Mouse (Mus musculus) liver, embryonic 12.5 days (tissue): Measurements from ENCODE around the gene Shb. TPM values are rescaled to one million over a fixed set of nuclear protein-coding genes. Genes with fewer than 3 reads are reported as not detected.

Experiments
- ATAC-seq: fragments of 200-750 bp; cut with Nextera tagmentation; 2 replicates; pipeline ENCODE4 v1.8.0; 2017; ENCODE audit warnings: moderate number of reproducible peaks, mild to moderate bottlenecking, moderate library complexity
- H3K27ac ChIP-seq: fragments of 300-500 bp; sonication (generic); 2 replicates; pipeline ENCODE4 v1.5.1; 2016; ENCODE audit warnings: mild to moderate bottlenecking
- H3K27me3 ChIP-seq: fragments of 300-500 bp; sonication (generic); replicated peaks from 2 replicates; pipeline ENCODE4 v1.6.1; 2016; ENCODE audit warnings: mild to moderate bottlenecking, moderate library complexity
- H3K36me3 ChIP-seq: fragments of 300-500 bp; sonication (generic); 2 replicates; pipeline ENCODE4 v1.6.1; 2016; ENCODE audit warnings: mild to moderate bottlenecking, moderate library complexity
- H3K4me1 ChIP-seq: fragments of 300-500 bp; sonication (generic); 2 replicates; pipeline ENCODE4 v1.6.1; 2016
- H3K4me2 ChIP-seq: fragments of 300-500 bp; sonication (generic); 2 replicates; pipeline ENCODE4 v1.6.1; 2016; ENCODE audit warnings: mild to moderate bottlenecking, moderate library complexity
- H3K4me3 ChIP-seq: fragments of 300-500 bp; sonication (generic); 2 replicates; pipeline ENCODE4 v1.5.1; 2016; ENCODE audit warnings: mild to moderate bottlenecking, moderate library complexity
- H3K9ac ChIP-seq: fragments of 300-500 bp; sonication (generic); 2 replicates; pipeline ENCODE4 v1.6.1; 2016; ENCODE audit warnings: mild to moderate bottlenecking, moderate library complexity
- H3K9me3 ChIP-seq: fragments of 300-500 bp; sonication (generic); replicated peaks from 2 replicates; pipeline ENCODE4 v1.6.1; 2016; ENCODE audit warnings: mild to moderate bottlenecking, moderate library complexity
- WGBS: fragments of 180-500 bp; shearing (Covaris S2); methylation state at CpG from one replicate; pipeline ENCODE4 v1.1.7; 2016; ENCODE audit not compliant: insufficient replicate concordance; 5-methylcytosine and 5-hydroxymethylcytosine counted together
- polyA plus RNA-seq: library from polyadenylated mRNA; unstranded; fragments of >200 nt; fragmentation: Nextera tagmentation; extraction: Ambion mirVana; gene quantifications from 2 replicates; pipeline ENCODE4 v1.2.1, GENCODE M21; 2016

Shb gene
- polyA plus RNA-seq, 1 experiment from 2014 or later: 8.7 TPM

DNA sequence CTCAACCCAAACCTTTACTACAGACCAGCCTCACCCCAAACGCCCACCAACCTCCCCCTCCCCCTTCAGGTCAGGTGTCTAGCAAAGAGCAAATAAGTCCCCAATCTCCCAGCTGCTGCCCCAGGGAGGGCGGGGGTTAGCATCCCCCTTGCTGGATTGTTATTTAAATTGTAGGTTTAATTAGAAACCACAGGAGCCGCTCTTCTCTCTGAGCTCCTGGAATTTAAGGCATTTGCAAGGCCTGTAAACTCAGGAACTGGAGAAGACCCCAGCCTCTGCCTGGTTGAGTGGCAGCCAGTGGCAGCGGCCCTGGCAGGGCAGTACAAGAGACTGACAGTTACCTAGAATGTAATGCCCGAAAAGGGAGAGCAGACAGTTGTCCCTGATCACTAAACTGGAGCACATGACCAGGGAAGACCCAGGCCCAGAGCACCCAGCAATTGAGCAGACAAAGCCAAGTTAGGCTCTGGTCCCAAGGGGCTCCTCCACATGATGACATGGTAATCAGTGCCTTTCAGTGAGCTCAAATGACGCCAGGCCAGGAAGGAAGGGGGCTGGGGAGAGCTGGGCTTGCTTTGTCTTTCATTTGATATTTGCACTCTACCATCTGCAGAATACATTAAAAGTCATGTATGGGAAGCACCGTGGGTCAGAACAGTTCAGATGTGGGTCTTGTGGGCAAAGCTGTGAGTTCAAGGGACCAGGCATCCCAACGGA is 42.1 kb downstream of the Shb start:
- H3K9ac ChIP-seq: no peak overlapping the region
- no peaks in the 10 kb centered on the region for H3K27me3 ChIP-seq
- peaks cover 40% of the 10 kb centered on the region for H3K36me3 ChIP-seq
- no peak for ATAC-seq
- H3K4me3 ChIP-seq: no peak overlapping the region
- H3K4me1 ChIP-seq: peaks cover 100% of the 10 kb centered on the region
- H3K4me2 ChIP-seq: peak overlapping the region; percentile 2; the same call in 1 of the 2 replicates
- peak overlapping the region; percentile 62 for H3K27ac ChIP-seq
- WGBS: 58% methylated on average over 8 of the region's 8 CpGs
- H3K9me3 ChIP-seq: no peaks in the 10 kb centered on the region

DNA sequence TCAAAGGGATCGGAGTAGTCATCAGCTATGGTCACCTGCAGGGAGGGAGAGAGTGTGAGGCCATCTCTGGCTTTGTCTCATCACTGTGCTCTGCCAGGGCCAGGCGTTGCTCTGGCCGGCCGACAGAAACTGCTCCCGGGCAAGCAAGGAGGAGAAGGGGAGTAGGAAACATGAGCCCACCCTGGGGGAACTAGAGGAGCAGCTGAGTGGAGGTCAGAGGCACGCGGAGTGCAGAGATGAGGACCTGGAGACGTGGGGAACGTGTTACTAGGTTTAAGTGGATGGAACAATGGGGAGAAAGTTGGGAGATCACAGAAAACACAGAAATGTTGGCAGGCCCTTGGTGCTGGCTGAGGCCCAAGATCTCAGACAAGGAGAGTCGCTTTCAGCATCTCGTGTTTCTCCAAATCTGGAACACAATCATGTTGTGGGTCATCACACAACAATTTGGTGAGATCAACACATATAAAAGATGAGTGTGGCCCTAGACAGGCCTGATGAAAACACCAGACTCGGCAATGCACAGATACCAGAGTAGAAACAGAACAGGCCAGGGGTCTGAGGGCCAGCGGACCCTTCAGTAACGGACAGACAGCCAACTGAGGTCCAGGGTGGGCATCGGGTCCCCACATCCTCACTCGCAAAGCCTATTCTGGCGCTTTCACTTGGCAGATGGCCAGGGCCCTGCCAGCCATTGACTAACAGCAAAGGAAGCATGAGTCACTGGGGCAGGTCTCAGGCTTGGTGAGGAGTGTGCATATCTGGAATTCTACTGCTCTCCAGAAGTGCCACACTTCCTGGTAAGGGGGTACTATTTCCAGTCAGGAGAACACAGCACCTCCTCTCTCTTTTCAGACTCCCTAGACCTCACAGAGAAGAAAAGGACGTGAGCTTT is 42.9 kb downstream of the Shb start:
- Histone ChIP-seq H3K9me3 (no peaks in the 10 kb centered on the region), H3K36me3 (peaks cover 45% of the 10 kb centered on the region), H3K4me1 (peaks cover 100% of the 10 kb centered on the region), H3K9ac (no peak overlapping the region), H3K4me3 (no peak overlapping the region), H3K27ac (peak overlapping the region; percentile 62), H3K4me2 (no peak overlapping the region), H3K27me3 (no peaks in the 10 kb centered on the region)
- 64% methylated on average over 18 of the region's 18 CpGs for WGBS
- no peak for ATAC-seq

DNA sequence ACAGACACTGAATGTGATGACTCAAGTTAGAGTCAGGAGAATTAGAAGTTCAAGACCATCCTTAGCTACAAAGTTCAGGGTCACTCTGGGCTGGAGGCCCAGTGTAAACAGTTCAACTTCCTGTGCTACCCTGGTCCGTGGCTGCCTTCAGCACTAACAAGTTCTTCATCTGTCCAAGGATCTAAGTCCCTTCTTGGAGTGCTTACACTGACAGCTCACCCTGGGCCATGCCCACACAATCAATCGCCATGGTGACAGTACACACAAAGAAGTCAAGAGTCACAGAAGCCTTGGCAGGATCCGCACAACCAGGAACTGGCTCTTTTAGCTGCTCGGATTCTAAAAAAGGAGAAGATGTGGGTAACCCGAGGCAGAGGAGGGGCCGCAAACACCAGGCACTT is 44.6 kb downstream of the Shb start:
- H3K4me1 ChIP-seq: peaks cover 100% of the 10 kb centered on the region
- ATAC-seq: no peak
- H3K4me2 ChIP-seq: no peak overlapping the region
- no peaks in the 10 kb centered on the region for H3K9me3 ChIP-seq
- H3K27me3 ChIP-seq: no peaks in the 10 kb centered on the region
- whole genome bisulfite sequencing: 34% methylated on average over 6 of the region's 6 CpGs
- peak overlapping the region; percentile 100; the same call in 1 of the 2 replicates for H3K27ac ChIP-seq
- H3K4me3 ChIP-seq: no peak overlapping the region
- H3K36me3 ChIP-seq: peaks cover 45% of the 10 kb centered on the region
- no peak overlapping the region for H3K9ac ChIP-seq

DNA sequence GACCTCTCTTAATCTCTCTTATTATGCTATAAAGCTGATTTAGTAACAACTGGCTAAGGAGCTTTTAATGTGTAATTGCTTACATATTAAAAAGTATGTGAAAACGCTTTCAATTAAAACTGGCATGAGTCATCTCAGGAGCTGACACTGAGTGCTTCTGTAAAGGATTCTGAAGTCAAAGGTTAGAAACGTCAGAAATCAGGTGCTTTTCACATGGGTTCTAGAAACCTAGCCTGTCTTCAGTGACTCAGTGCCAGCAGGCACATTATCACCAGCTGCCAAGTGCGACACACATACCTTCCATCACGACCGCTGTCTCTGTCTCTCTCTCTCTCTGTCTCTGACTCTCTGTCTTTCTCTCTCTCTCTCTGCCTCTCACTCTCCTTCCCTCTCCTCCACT is 47.2 kb downstream of the Shb start:
- H3K4me1 ChIP-seq: peaks cover 100% of the 10 kb centered on the region
- no peaks in the 10 kb centered on the region for H3K27me3 ChIP-seq
- H3K4me3 ChIP-seq: no peak overlapping the region
- no peak for ATAC-seq
- peak overlapping the region; percentile 12; the same call in 1 of the 2 replicates for H3K4me2 ChIP-seq
- H3K36me3 ChIP-seq: peaks cover 45% of the 10 kb centered on the region
- no peaks in the 10 kb centered on the region for H3K9me3 ChIP-seq
- H3K27ac ChIP-seq: peak overlapping the region; percentile 100
- H3K9ac ChIP-seq: peak overlapping the region; percentile 68
- 82% methylated on average over 5 of the region's 5 CpGs for WGBS

DNA sequence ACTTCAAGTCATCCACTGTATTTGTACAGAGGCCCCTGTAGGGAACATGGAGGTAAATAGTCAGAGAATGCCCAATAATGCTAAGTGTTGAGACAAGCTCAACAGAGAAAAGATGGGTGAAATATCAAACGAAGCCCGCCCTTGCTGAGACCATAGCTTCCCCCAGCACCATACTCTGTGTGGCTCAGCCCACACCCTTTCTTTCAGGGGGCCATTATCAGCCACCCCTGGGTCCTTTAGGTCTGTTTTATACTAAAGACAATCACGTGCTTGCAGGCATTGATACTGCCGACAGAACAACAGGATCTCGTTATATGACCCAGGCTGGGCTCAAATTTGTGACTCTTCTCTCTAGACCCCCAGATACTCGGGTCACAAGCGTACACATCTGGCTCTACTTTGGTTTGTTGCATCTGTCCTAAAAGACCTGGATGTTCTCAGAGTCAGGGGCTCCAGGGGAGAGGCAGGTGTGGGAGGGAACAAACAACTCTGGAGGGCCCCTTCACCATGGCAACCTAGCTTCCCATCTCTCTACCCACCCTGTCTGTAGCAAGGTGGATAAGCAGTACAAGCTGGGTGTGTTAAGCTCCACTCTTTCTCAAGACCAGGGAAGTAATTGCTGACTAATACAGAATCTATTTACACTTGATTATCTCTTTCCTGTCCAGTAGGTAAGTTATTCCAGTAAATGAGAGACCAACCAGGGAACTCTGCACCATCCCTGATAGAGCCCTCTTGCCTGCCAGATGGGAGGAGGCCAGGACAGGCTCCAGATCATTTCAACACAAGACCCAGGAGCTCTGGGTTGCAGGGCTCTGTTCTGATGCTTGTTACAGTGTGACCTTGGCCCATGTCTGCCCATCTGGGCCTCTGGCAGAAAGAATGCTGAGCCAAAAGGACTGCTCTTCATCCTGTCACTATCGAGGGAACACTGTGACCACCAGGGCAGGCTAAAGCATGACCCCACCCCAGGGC is 48.7 kb downstream of the Shb start:
- Histone ChIP-seq H3K9ac (peak overlapping the region; percentile 68), H3K4me2 (peak overlapping the region; percentile 62), H3K27ac (peak overlapping the region; percentile 100), H3K4me1 (peaks cover 98% of the 10 kb centered on the region), H3K27me3 (no peaks in the 10 kb centered on the region), H3K9me3 (no peaks in the 10 kb centered on the region), H3K36me3 (peaks cover 45% of the 10 kb centered on the region), H3K4me3 (peak overlapping the region; percentile 18)
- ATAC-seq: peak; percentile 97
- 44% methylated on average over 8 of the region's 8 CpGs for WGBS

DNA sequence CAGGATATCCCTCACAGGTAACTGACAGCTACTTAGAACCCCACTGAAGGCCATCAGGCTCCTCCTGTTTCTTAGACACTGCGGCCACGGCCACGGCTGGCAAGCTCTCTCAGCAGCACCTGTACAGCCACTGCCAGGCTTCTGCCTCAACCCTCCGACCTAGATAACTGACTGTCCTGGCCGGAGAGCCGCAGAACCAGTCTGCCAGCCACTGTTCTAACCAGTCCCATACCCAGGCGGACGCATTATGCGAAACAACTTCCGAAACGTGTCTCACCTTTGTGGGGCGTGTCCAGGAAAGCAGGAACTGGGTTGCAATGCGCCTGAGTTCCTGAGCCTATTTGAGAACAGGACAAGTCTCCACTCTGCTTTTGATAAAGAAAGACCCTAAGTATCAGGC is 50.0 kb downstream of the Shb start:
- 87% methylated on average over 13 of the region's 13 CpGs for WGBS
- Histone ChIP-seq H3K4me3 (no peak overlapping the region), H3K9ac (peak overlapping the region; percentile 58), H3K4me2 (peak overlapping the region; percentile 62), H3K27ac (peak overlapping the region; percentile 100), H3K9me3 (no peaks in the 10 kb centered on the region), H3K36me3 (peaks cover 39% of the 10 kb centered on the region), H3K27me3 (no peaks in the 10 kb centered on the region), H3K4me1 (peaks cover 98% of the 10 kb centered on the region)
- no peak for ATAC-seq

DNA sequence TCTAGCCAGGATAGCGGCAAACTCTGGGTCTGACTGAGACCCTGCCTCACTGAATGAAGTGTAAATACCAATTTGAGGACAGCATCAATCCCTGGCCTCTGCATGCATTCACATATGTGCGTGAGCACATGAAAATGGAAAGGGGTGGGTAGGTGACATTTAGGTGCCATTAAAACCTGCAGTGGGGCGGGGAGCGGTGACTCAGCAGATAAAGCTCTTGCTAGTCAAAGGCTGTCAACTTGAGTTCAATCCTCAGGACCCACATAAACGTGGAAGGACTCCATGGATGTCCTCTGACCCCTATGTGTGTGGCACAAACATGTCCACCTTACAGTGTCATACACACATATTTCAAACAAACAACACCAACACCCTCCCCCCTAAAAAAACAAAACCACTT is 50.8 kb downstream of the Shb start:
- peak overlapping the region; percentile 62 for H3K4me2 ChIP-seq
- 59% methylated on average over 5 of the region's 5 CpGs for WGBS
- peak overlapping the region; percentile 100 for H3K27ac ChIP-seq

DNA sequence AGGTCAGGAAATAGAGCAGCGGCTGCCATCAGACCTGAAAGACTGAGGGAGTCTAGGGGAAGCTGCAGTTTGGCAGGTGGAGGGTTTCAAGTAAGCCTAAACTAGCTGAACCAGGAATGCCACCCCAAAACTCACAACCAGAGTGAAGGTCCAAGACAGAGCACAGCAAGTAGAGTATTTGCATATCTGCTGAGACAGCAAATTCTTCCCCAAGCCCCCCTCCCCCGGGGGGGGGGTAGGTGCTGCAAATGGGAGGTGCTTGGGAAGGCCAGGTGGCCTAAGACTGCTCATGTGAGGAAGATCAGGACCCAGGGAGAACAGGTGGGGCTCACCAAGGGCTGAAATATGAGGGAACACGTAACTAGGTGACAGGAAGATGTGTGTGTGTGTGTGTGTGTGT is 51.7 kb downstream of the Shb start:
- H3K4me2 ChIP-seq: no peak overlapping the region
- no peak for ATAC-seq
- peaks cover 31% of the 10 kb centered on the region for H3K36me3 ChIP-seq
- no peaks in the 10 kb centered on the region for H3K9me3 ChIP-seq
- H3K27me3 ChIP-seq: no peaks in the 10 kb centered on the region
- peak overlapping the region; percentile 100 for H3K27ac ChIP-seq
- WGBS: 53% methylated on average over 3 of the region's 3 CpGs
- peaks cover 98% of the 10 kb centered on the region for H3K4me1 ChIP-seq
- H3K4me3 ChIP-seq: no peak overlapping the region
- H3K9ac ChIP-seq: peak overlapping the region; percentile 33; the same call in 1 of the 2 replicates

More for the DNA sequence above, 50.8 kb downstream of the Shb start:
- ATAC-seq: no peak
- Histone ChIP-seq H3K9me3 (no peaks in the 10 kb centered on the region), H3K4me3 (no peak overlapping the region), H3K4me1 (peaks cover 98% of the 10 kb centered on the region), H3K9ac (peak overlapping the region; percentile 58), H3K36me3 (peaks cover 31% of the 10 kb centered on the region), H3K27me3 (no peaks in the 10 kb centered on the region)

DNA sequence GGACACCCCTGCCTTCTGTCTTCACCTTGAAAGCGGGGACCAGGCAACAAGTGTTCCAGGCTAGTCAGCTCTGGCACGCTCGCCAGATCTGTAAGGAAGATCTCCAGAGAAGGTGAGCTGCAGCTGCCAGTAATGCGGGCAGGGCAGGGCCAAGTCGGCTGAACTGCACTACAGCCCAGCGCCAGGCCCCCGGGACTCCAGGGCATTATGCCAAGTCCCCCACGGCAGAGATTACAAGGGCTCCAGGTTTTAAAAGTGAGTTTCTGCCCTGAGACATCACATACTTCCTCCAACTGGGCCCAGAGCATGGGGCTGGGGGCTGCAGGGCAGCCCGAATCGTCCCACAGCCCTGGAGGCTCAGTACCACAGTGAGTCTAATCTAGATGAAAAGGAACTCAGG is 52.8 kb downstream of the Shb start:
- Histone ChIP-seq H3K4me3 (no peak overlapping the region), H3K4me2 (no peak overlapping the region), H3K9ac (no peak overlapping the region), H3K36me3 (peaks cover 23% of the 10 kb centered on the region), H3K27ac (no peak overlapping the region; the same call in 1 of the 2 replicates), H3K4me1 (peaks cover 98% of the 10 kb centered on the region), H3K27me3 (no peaks in the 10 kb centered on the region), H3K9me3 (no peaks in the 10 kb centered on the region)
- ATAC-seq: no peak
- 81% methylated on average over 10 of the region's 10 CpGs for WGBS

DNA sequence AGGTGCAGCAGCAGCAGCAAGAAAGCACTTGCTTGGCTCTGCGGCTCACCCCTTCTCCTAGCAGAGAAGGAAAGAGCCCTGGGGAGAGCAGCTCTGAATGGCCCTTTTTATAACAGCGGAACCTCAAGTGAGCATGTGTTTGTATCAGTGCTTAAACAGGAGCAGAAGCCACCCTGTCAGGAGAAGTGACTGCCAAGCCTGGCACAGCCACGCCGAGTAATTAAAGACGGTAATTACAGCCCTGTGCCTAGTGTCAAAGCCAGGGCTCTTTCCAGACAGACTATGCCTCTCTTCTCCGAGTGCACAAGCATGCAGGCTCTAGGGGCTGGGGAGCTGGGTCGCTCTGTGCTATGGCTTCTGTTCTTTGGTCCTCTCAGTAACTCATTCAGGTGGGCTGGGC is 54.1 kb downstream of the Shb start:
- Histone ChIP-seq H3K4me1 (peaks cover 97% of the 10 kb centered on the region), H3K9ac (peak overlapping the region; percentile 40; the same call in 1 of the 2 replicates), H3K36me3 (peaks cover 23% of the 10 kb centered on the region), H3K4me3 (no peak overlapping the region), H3K27me3 (no peaks in the 10 kb centered on the region), H3K27ac (peak overlapping the region; percentile 54), H3K4me2 (no peak overlapping the region), H3K9me3 (no peaks in the 10 kb centered on the region)
- WGBS: 83% methylated on average over 7 of the region's 7 CpGs
- ATAC-seq: no peak

DNA sequence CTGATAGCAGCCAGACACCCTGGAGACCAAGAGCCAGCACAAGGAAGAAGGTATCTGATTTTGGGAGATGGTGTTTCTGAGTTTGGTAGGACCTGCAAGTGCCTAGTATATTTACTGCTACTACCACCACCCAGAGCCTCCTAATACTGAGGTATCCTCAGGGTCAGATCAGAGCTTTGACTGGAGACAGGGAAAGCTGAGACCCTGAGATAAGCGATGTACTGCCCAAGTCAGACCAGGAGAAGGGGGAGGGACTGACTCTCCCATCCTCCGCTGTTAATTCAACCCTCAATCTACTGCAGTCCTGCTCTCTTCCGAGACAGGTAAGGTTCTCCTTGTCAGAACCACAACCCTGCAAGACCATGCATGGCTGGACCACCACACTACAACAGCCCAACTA is 55.2 kb downstream of the Shb start:
- 27% methylated on average over 3 of the region's 3 CpGs for WGBS

More for the DNA sequence above, 55.2 kb downstream of the Shb start:
- peak; percentile 83 for ATAC-seq
- Histone ChIP-seq H3K27me3 (no peaks in the 10 kb centered on the region), H3K27ac (peak overlapping the region; percentile 54), H3K4me1 (peaks cover 97% of the 10 kb centered on the region), H3K4me2 (peak overlapping the region; percentile 42), H3K36me3 (peaks cover 23% of the 10 kb centered on the region), H3K9me3 (no peaks in the 10 kb centered on the region), H3K9ac (peak overlapping the region; percentile 40), H3K4me3 (no peak overlapping the region)
